Mouse (Mus musculus): Measurements from ENCODE around the gene Zfp61. TPM values are rescaled to one million over a fixed set of nuclear protein-coding genes. Genes with fewer than 3 reads are reported as not detected.
"Not testable (repeated sequence)": the region's sequence is repeated elsewhere in the genome, so short reads cannot be mapped to it uniquely, and the experiment has no call there.

The Zfp61 gene
- polyA plus RNA-seq, 1 experiment from 2014 or later = 16.6 TPM

DNA sequence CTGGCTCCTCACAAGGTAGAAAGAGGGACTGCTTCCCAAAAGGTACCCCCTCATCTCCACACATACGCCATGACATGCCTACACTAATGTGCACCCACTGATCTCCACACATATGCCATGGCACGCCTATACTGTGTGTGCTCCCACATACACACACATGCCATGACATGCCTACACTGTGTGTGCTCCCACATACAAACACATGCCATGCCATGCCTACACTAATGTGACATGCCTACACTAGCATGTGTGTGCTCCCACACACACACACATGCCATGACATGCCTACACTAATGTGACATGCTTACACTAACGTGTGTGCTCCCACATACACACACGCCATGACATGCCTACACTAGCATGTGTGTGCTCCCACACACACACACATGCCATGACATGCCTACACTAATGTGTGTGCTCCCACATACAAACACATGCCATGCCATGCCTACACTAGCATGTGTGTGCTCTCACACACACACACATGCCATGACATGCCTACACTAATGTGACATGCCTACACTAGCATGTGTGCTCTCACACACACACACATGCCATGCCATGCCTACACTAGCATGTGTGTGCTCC, 10.8 kb downstream of the Zfp61 start:
- Histone ChIP-seq H3K9ac (ENCODE audit: low read length) (no peak overlapping the region), H3K27me3 (ENCODE audit: control insufficient read depth, insufficient read depth, low read length) (no peaks in the 10 kb centered on the region), H3K4me3 (ENCODE audit: low read length) (no peak overlapping the region), H3K4me2 (ENCODE audit: low read depth, low read length) (no peak overlapping the region), H3K4me1 (ENCODE audit: control insufficient read depth, insufficient read depth, low read length) (no peaks in the 10 kb centered on the region), H3K27ac (ENCODE audit: low read length) (no peak overlapping the region), H3K9me3 (replicated peaks; ENCODE audit: control insufficient read depth, low read length) (no peaks in the 10 kb centered on the region), H3K36me3 (ENCODE audit: control insufficient read depth, insufficient read depth) (peaks cover 47% of the 10 kb centered on the region)
- 91% methylated on average over 4 of the region's 4 CpGs for WGBS
- no peak for ATAC-seq (replicated peaks; ENCODE audit: extremely low read depth, insufficient read depth, low FRiP score)

DNA sequence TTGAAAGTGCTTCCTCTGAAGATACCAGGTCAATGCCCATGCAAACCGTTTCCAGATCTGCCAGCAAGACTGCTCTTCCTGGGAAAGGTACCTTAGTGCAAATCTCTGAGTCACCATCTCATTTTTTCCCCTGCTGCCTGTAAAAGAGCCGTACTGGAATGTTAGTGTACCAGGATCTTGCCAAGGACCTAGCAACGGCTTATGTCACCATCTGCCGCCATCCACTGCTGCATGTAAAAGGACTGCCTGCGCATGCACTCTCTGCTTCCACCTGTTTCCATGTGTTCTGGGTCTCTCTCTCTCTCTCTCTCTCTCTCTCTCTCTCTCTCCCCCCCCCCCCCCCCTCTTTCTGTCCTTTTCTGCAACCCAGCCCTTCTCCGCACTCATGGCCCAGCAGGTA, 12.5 kb downstream of the Zfp61 start:
- peaks cover 33% of the 10 kb centered on the region for H3K36me3 ChIP-seq (ENCODE audit: control insufficient read depth, insufficient read depth)
- H3K4me2 ChIP-seq (ENCODE audit: low read depth, low read length) = no peak overlapping the region
- no peaks in the 10 kb centered on the region for H3K9me3 ChIP-seq (replicated peaks; ENCODE audit: control insufficient read depth, low read length)
- H3K4me1 ChIP-seq (ENCODE audit: control insufficient read depth, insufficient read depth, low read length) = no peaks in the 10 kb centered on the region
- H3K27me3 ChIP-seq (ENCODE audit: control insufficient read depth, insufficient read depth, low read length) = no peaks in the 10 kb centered on the region
- WGBS = 87% methylated on average over 6 of the region's 6 CpGs
- ATAC-seq (replicated peaks; ENCODE audit: extremely low read depth, insufficient read depth, low FRiP score) = no peak
- H3K9ac ChIP-seq (ENCODE audit: low read length) = no peak overlapping the region
- no peak overlapping the region for H3K27ac ChIP-seq (ENCODE audit: low read length)
- no peak overlapping the region for H3K4me3 ChIP-seq (ENCODE audit: low read length)

DNA sequence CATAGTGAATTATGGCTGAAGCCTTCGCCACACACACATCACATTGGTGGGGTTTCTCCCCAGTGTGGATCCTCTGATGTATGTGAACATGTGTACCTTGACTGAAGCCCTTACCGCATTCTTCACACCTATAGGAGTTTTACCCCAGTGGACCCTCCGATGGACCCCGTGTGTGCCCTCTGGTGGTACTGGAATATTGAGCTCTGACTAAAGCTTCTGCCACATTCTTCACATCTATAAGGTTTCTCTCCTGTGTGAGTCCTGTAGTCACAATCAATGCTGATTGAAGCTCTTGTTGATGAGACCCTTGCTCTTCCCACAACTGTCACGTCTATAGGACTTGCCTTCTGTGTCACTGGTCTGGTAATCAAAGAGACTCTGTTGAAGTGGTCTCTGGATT, 13.4 kb downstream of the Zfp61 start:
- H3K9me3 ChIP-seq (replicated peaks; ENCODE audit: control insufficient read depth, low read length) = no peaks in the 10 kb centered on the region
- H3K4me2 ChIP-seq (ENCODE audit: low read depth, low read length) = no peak overlapping the region
- H3K36me3 ChIP-seq (ENCODE audit: control insufficient read depth, insufficient read depth) = peaks cover 29% of the 10 kb centered on the region
- H3K27ac ChIP-seq (ENCODE audit: low read length) = no peak overlapping the region
- H3K27me3 ChIP-seq (ENCODE audit: control insufficient read depth, insufficient read depth, low read length) = no peaks in the 10 kb centered on the region
- H3K9ac ChIP-seq (ENCODE audit: low read length) = no peak overlapping the region
- H3K4me1 ChIP-seq (ENCODE audit: control insufficient read depth, insufficient read depth, low read length) = no peaks in the 10 kb centered on the region
- ATAC-seq (replicated peaks; ENCODE audit: extremely low read depth, insufficient read depth, low FRiP score) = no peak
- WGBS = 79% methylated on average over 5 of the region's 5 CpGs
- no peak overlapping the region for H3K4me3 ChIP-seq (ENCODE audit: low read length)

DNA sequence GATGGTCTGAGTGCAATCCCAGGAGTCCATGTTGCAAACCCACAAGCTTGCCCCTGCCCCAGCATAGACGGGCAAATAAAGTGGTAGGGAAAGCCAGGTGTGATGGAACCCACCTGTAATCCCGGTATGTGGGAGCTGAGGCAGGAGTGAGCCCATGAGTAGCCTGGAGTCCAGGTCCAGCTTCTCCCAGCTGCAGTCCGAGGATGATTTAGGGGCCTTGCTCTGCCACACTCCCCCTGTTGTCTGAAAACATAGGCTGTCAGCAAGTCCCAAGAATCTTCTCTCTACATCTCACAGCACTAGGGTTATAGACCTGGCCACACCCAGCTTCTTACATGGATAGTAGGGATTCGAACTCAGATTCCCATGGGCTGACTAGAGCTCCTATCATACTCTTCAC, 14.1 kb downstream of the Zfp61 start:
- 78% methylated on average over 4 of the region's 4 CpGs for WGBS
- ATAC-seq (replicated peaks; ENCODE audit: extremely low read depth, insufficient read depth, low FRiP score) = no peak
- no peak overlapping the region for H3K27ac ChIP-seq (ENCODE audit: low read length)

DNA sequence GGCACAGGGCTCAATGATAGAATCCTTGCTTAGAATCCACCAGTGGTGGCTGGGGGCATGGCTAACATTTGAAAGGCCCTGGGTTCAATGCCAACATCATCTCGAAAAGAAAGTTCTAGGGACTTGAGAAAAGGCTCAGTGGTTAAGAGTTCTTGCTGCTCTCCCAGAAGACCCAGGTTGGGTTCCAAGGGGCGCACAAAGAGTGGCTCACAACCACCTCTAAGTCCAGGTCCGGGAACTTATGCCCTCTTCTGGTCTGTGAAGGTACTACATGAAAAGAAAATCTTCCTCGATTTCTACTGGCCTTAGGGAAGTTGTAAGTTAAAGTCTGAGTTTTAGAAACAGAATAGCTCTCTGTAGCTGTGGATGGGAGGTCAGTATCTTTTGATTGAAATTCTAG, 14.9 kb downstream of the Zfp61 start:
- H3K4me2 ChIP-seq (ENCODE audit: low read depth, low read length) = no peak overlapping the region
- ATAC-seq (replicated peaks; ENCODE audit: extremely low read depth, insufficient read depth, low FRiP score) = no peak
- H3K27me3 ChIP-seq (ENCODE audit: control insufficient read depth, insufficient read depth, low read length) = no peaks in the 10 kb centered on the region
- H3K9ac ChIP-seq (ENCODE audit: low read length) = no peak overlapping the region
- WGBS = 51% methylated on average over 4 of the region's 4 CpGs
- H3K36me3 ChIP-seq (ENCODE audit: control insufficient read depth, insufficient read depth) = peaks cover 14% of the 10 kb centered on the region
- no peaks in the 10 kb centered on the region for H3K9me3 ChIP-seq (replicated peaks; ENCODE audit: control insufficient read depth, low read length)
- no peak overlapping the region for H3K27ac ChIP-seq (ENCODE audit: low read length)
- no peak overlapping the region for H3K4me3 ChIP-seq (ENCODE audit: low read length)
- H3K4me1 ChIP-seq (ENCODE audit: control insufficient read depth, insufficient read depth, low read length) = no peaks in the 10 kb centered on the region

More for the DNA sequence above, 14.1 kb downstream of the Zfp61 start:
- no peak overlapping the region for H3K9ac ChIP-seq (ENCODE audit: low read length)
- H3K27me3 ChIP-seq (ENCODE audit: control insufficient read depth, insufficient read depth, low read length) = no peaks in the 10 kb centered on the region
- no peaks in the 10 kb centered on the region for H3K4me1 ChIP-seq (ENCODE audit: control insufficient read depth, insufficient read depth, low read length)
- H3K4me3 ChIP-seq (ENCODE audit: low read length) = no peak overlapping the region
- H3K36me3 ChIP-seq (ENCODE audit: control insufficient read depth, insufficient read depth) = peaks cover 22% of the 10 kb centered on the region
- H3K9me3 ChIP-seq (replicated peaks; ENCODE audit: control insufficient read depth, low read length) = no peaks in the 10 kb centered on the region
- no peak overlapping the region for H3K4me2 ChIP-seq (ENCODE audit: low read depth, low read length)

DNA sequence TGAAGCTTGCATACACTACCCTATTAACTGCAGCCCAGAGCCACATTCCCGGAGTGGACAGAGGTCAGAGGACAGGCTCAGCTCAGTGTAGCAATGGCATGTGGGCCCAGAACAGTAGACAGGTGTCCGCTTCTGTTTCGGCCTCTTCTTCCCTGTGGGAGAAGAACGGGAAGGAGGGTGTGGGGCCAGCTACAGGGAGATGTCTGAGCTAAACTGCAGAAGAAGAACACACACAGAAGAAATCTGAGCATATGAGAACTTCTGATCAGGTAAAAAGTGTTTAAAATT, 20.2 kb downstream of the Zfp61 start:
- no peaks in the 10 kb centered on the region for H3K9me3 ChIP-seq (replicated peaks; ENCODE audit: control insufficient read depth, low read length)
- no peak overlapping the region for H3K4me3 ChIP-seq (ENCODE audit: low read length)
- ATAC-seq (replicated peaks; ENCODE audit: extremely low read depth, insufficient read depth, low FRiP score) = no peak
- H3K27ac ChIP-seq (ENCODE audit: low read length) = no peak overlapping the region
- H3K9ac ChIP-seq (ENCODE audit: low read length) = no peak overlapping the region
- no peak overlapping the region for H3K4me2 ChIP-seq (ENCODE audit: low read depth, low read length)
- peaks cover 3% of the 10 kb centered on the region; the same call in 1 of the 2 replicates for H3K36me3 ChIP-seq (ENCODE audit: control insufficient read depth, insufficient read depth)
- 46% methylated on average over 4 of the region's 4 CpGs for WGBS
- no peaks in the 10 kb centered on the region for H3K4me1 ChIP-seq (ENCODE audit: control insufficient read depth, insufficient read depth, low read length)
- no peaks in the 10 kb centered on the region for H3K27me3 ChIP-seq (ENCODE audit: control insufficient read depth, insufficient read depth, low read length)

DNA sequence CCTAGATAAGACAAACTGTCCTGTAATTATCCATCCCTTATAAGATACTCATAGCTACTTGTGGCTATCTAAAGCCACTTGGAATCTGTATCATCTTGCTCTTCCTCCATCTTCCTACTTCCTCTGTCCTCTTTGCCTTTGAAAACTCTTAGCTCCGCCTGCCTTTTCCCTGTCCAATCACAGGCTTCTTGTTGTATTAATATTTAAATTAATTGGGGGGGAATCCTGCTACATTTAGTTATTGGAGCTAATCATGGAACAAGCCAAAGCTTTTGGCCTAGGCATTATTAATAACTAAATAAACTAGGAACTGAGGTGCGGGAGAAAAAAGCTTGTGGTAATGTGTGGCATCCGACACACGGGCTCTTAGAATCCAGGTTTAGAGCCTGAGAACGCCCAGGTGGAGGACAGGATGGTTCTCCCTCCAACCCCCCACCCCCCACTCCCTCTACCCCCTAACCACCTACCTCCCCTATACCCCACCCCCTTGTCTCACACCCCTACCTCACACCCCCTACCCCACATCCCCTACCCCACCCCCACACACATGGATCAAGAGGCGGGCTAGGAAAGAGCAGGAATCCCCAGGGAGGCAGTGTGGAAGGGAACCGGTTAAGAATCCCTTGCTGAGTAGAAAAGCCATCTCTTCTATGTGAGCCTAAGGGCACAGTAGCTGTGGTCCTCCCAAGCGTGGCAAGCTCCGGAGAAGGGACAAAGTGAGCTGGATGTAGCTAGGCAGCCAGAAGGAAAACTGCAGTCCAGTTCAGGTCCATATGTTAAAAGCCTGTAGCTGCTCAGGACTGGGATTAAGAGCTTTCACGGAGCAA, 20.8 kb downstream of the Zfp61 start:
- ATAC-seq (replicated peaks; ENCODE audit: extremely low read depth, insufficient read depth, low FRiP score) = no peak
- Histone ChIP-seq H3K36me3 (ENCODE audit: control insufficient read depth, insufficient read depth) (peaks cover 5% of the 10 kb centered on the region; the same call in 1 of the 2 replicates), H3K4me3 (ENCODE audit: low read length) (no peak overlapping the region), H3K4me2 (ENCODE audit: low read depth, low read length) (no peak overlapping the region), H3K9ac (ENCODE audit: low read length) (no peak overlapping the region), H3K4me1 (ENCODE audit: control insufficient read depth, insufficient read depth, low read length) (no peaks in the 10 kb centered on the region), H3K9me3 (replicated peaks; ENCODE audit: control insufficient read depth, low read length) (no peaks in the 10 kb centered on the region), H3K27me3 (ENCODE audit: control insufficient read depth, insufficient read depth, low read length) (no peaks in the 10 kb centered on the region), H3K27ac (ENCODE audit: low read length) (no peak overlapping the region)
- WGBS = 54% methylated on average over 10 of the region's 10 CpGs

DNA sequence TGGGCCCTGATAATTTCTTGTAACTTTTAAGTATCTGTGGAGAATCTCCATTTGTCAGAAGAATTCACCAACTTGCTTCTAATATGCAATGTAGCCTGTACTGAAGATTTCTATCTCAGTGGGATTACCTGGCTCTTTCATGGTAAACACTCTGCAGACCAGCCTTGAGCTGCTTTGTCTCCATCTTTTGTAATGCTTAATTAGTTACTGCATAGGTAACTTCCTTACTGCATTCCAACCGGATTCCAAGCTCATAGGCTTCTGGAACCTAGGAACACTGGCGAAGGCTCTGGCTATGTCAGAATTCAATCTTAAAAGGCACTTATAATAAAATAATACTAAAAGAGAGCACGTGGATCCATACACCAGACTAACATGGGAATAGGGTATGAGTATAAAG, 22.3 kb downstream of the Zfp61 start:
- H3K9me3 ChIP-seq (replicated peaks; ENCODE audit: control insufficient read depth, low read length); H3K4me1 ChIP-seq (ENCODE audit: control insufficient read depth, insufficient read depth, low read length); H3K27me3 ChIP-seq (ENCODE audit: control insufficient read depth, insufficient read depth, low read length); H3K4me3 ChIP-seq (ENCODE audit: low read length); H3K4me2 ChIP-seq (ENCODE audit: low read depth, low read length); H3K27ac ChIP-seq (ENCODE audit: low read length); ATAC-seq (replicated peaks; ENCODE audit: extremely low read depth, insufficient read depth, low FRiP score); H3K9ac ChIP-seq (ENCODE audit: low read length): not testable (repeated sequence)
- WGBS = 84% methylated on average over 3 of the region's 3 CpGs
- H3K36me3 ChIP-seq (ENCODE audit: control insufficient read depth, insufficient read depth) = peaks cover 20% of the 10 kb centered on the region

DNA sequence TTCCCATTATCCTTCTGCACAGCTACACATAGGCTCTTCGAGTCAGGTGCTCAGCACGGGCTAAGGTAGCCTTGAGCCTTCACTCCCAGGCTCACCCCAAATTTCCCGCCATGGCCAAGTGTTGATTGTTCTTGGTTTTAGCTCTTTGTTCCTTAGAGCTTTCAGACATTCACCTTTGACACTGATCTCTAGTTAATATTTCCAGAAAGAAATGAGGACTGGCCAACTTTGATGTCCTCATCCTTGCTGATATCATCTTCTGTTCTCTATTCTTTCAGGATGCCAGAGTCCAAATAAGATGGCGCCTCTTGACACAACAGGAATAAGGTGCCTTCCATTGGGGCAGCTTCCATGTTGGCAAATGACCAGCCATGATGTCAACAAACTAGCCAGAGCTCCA, 26.6 kb downstream of the Zfp61 start:
- Histone ChIP-seq H3K9me3 (replicated peaks; ENCODE audit: control insufficient read depth, low read length) (no peaks in the 10 kb centered on the region), H3K4me1 (ENCODE audit: control insufficient read depth, insufficient read depth, low read length) (no peaks in the 10 kb centered on the region), H3K4me2 (ENCODE audit: low read depth, low read length) (no peak overlapping the region), H3K36me3 (ENCODE audit: control insufficient read depth, insufficient read depth) (peaks cover 23% of the 10 kb centered on the region), H3K4me3 (ENCODE audit: low read length) (no peak overlapping the region), H3K27ac (ENCODE audit: low read length) (no peak overlapping the region), H3K27me3 (ENCODE audit: control insufficient read depth, insufficient read depth, low read length) (no peaks in the 10 kb centered on the region), H3K9ac (ENCODE audit: low read length) (no peak overlapping the region)
- no peak for ATAC-seq (replicated peaks; ENCODE audit: extremely low read depth, insufficient read depth, low FRiP score)
- WGBS = 89% methylated on average over 4 of the region's 4 CpGs
